Mouse (Mus musculus): ENCODE data around the gene Dennd5a. TPM values are rescaled to one million over a fixed set of nuclear protein-coding genes. Genes with fewer than 3 reads are reported as not detected.

The Dennd5a gene
- total and polyA plus RNA-seq, 2 experiments = 24.1 to 26.2 TPM

- no peak for DNase-seq (ENCODE audit: extremely low read depth, low read depth, low spot score)
- no CpG with 5 or more reads among the region's 2 CpGs for WGBS
- H3K27ac ChIP-seq (replicated peaks; ENCODE audit: insufficient read depth, low read depth, low read length) = no peak overlapping the region
- no peak overlapping the region for H3K4me3 ChIP-seq (ENCODE audit: insufficient read depth, low read depth, low read length)
- peaks cover 8% of the 10 kb centered on the region for H3K36me3 ChIP-seq (ENCODE audit: control insufficient read depth, insufficient read depth, low read length)
- H3K27me3 ChIP-seq (ENCODE audit: control insufficient read depth, insufficient read depth, low read length) = no peaks in the 10 kb centered on the region
- no peak for TF ChIP-seq POLR2A (IDR thresholded peaks at IDR 0.05; ENCODE audit: extremely low read depth, insufficient read depth, low read length)
- TF ChIP-seq CTCF (IDR thresholded peaks at IDR 0.05; ENCODE audit: low read depth, low read length) = no peak
- no peak overlapping the region for H3K9ac ChIP-seq (ENCODE audit: low read depth, low read length)
- H3K79me2 ChIP-seq (ENCODE audit: control insufficient read depth, insufficient read depth, low read length) = no peaks in the 10 kb centered on the region
- H3K4me1 ChIP-seq (ENCODE audit: control insufficient read depth, insufficient read depth, low read length) = 0 out of 2 replicates have a peak, but pooled peaks cover 2% of the 10 kb centered on the region
Measured at GRCm38 (mm10) chr7:109968924-109969450, 8.7 kb upstream of the Dennd5a start.

DNA sequence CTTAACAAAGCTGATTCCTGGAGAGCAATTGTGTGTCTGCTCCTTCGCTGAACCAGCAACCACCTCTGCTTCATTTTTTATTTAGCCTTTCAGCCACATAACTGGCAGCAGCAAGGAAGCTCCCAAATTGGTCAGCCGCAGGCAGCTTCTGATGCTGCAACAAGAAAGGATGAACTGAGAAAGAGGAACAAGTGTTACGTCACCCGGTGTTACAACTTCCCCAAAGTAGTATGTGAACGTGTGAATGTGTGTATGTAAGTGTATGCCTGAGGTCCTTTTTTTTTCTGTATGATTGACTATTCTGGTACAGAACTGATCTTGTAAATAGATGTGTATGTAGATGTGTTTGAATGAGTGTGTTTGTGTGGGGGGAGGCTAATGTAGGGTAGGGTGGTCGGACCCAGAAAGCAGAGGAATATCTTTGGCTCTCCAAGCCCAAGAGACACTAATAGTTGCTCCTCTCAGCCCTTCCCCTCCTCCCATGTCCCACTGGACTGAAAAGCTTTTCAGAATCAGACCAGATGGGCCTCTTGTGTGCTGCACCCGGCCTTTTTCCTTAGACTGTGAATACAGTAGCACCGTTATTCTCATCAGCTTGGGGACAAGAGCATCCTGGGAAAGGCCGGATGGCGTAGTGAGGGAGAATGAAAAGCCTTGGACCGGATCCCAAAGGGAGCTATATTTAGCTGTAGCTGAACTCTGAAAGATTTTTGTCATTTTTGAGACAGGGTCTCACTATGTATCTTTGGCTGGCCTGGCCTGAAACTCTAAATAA lies 7.7 kb upstream of the Dennd5a start:
- Histone ChIP-seq H3K36me3 (ENCODE audit: control insufficient read depth, insufficient read depth, low read length) (peaks cover 6% of the 10 kb centered on the region), H3K27ac (replicated peaks; ENCODE audit: insufficient read depth, low read depth, low read length) (no peak overlapping the region), H3K4me1 (ENCODE audit: control insufficient read depth, insufficient read depth, low read length) (0 out of 2 replicates have a peak, but pooled peaks cover 2% of the 10 kb centered on the region), H3K27me3 (ENCODE audit: control insufficient read depth, insufficient read depth, low read length) (no peaks in the 10 kb centered on the region), H3K9ac (ENCODE audit: low read depth, low read length) (no peak overlapping the region), H3K79me2 (ENCODE audit: control insufficient read depth, insufficient read depth, low read length) (no peaks in the 10 kb centered on the region), H3K4me3 (ENCODE audit: insufficient read depth, low read depth, low read length) (no peak overlapping the region)
- TF ChIP-seq POLR2A (IDR thresholded peaks at IDR 0.05; ENCODE audit: extremely low read depth, insufficient read depth, low read length) (no peak), CTCF (IDR thresholded peaks at IDR 0.05; ENCODE audit: low read depth, low read length) (no peak)
- WGBS = 80% methylated on average over 11 of the region's 11 CpGs
- no peak for DNase-seq (ENCODE audit: extremely low read depth, low read depth, low spot score)

DNA sequence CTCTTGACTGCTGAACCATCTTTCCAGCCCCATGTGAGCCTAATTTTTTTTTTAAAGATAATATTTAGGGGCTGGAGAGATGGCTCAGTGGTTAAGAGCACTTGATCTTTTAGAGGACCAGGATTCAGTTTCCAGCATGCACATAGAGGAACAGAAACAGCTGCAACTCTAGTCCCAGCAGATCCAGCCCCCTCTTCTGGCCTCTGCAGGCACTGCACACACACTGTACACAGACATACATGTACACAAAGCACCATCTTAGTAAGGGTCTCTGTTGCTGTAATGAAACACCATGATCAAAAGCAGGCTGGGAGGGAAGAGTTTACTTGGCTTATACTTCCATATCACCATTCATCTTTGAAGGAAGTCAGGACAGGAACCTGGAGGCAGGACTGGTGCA lies 5.4 kb upstream of the Dennd5a start:
- Histone ChIP-seq H3K4me1 (ENCODE audit: control insufficient read depth, insufficient read depth, low read length) (0 out of 2 replicates have a peak, but pooled peaks cover 2% of the 10 kb centered on the region), H3K79me2 (ENCODE audit: control insufficient read depth, insufficient read depth, low read length) (no peaks in the 10 kb centered on the region), H3K36me3 (ENCODE audit: control insufficient read depth, insufficient read depth, low read length) (no peaks in the 10 kb centered on the region), H3K27me3 (ENCODE audit: control insufficient read depth, insufficient read depth, low read length) (no peaks in the 10 kb centered on the region), H3K9ac (ENCODE audit: low read depth, low read length) (no peak overlapping the region), H3K27ac (replicated peaks; ENCODE audit: insufficient read depth, low read depth, low read length) (no peak overlapping the region), H3K4me3 (ENCODE audit: insufficient read depth, low read depth, low read length) (no peak overlapping the region)
- no peak for TF ChIP-seq CTCF (IDR thresholded peaks at IDR 0.05; ENCODE audit: low read depth, low read length)
- no peak for TF ChIP-seq POLR2A (IDR thresholded peaks at IDR 0.05; ENCODE audit: extremely low read depth, insufficient read depth, low read length)
- DNase-seq (ENCODE audit: extremely low read depth, low read depth, low spot score) = no peak

GRCm38 (mm10) chr7:109963707-109964106 lies 3.4 kb upstream of the Dennd5a start:
- WGBS = 97% methylated on average over 4 of the region's 4 CpGs
- no peak overlapping the region for H3K9ac ChIP-seq (ENCODE audit: low read depth, low read length)
- TF ChIP-seq CTCF (IDR thresholded peaks at IDR 0.05; ENCODE audit: low read depth, low read length) = no peak

GRCm38 (mm10) chr7:109962596-109962995 lies 2.3 kb upstream of the Dennd5a start:
- Histone ChIP-seq H3K79me2 (ENCODE audit: control insufficient read depth, insufficient read depth, low read length) (no peaks in the 10 kb centered on the region; the same call in 1 of the 2 replicates), H3K27ac (replicated peaks; ENCODE audit: insufficient read depth, low read depth, low read length) (no peak overlapping the region), H3K4me3 (ENCODE audit: insufficient read depth, low read depth, low read length) (no peak overlapping the region), H3K4me1 (ENCODE audit: control insufficient read depth, insufficient read depth, low read length) (peaks cover 9% of the 10 kb centered on the region; the same call in 1 of the 2 replicates), H3K9ac (ENCODE audit: low read depth, low read length) (no peak overlapping the region), H3K36me3 (ENCODE audit: control insufficient read depth, insufficient read depth, low read length) (no peaks in the 10 kb centered on the region), H3K27me3 (ENCODE audit: control insufficient read depth, insufficient read depth, low read length) (no peaks in the 10 kb centered on the region)
- TF ChIP-seq CTCF (IDR thresholded peaks at IDR 0.05; ENCODE audit: low read depth, low read length) (no peak), POLR2A (IDR thresholded peaks at IDR 0.05; ENCODE audit: extremely low read depth, insufficient read depth, low read length) (no peak)
- WGBS = 83% methylated on average over 4 of the region's 4 CpGs
- no peak for DNase-seq (ENCODE audit: extremely low read depth, low read depth, low spot score)

More at GRCm38 (mm10) chr7:109963707-109964106, 3.4 kb upstream of the Dennd5a start:
- H3K27me3 ChIP-seq (ENCODE audit: control insufficient read depth, insufficient read depth, low read length) = no peaks in the 10 kb centered on the region
- H3K27ac ChIP-seq (replicated peaks; ENCODE audit: insufficient read depth, low read depth, low read length) = no peak overlapping the region
- no peak for DNase-seq (ENCODE audit: extremely low read depth, low read depth, low spot score)
- H3K4me3 ChIP-seq (ENCODE audit: insufficient read depth, low read depth, low read length) = no peak overlapping the region
- no peaks in the 10 kb centered on the region for H3K79me2 ChIP-seq (ENCODE audit: control insufficient read depth, insufficient read depth, low read length)
- no peaks in the 10 kb centered on the region for H3K36me3 ChIP-seq (ENCODE audit: control insufficient read depth, insufficient read depth, low read length)
- H3K4me1 ChIP-seq (ENCODE audit: control insufficient read depth, insufficient read depth, low read length) = peaks cover 3% of the 10 kb centered on the region; the same call in 1 of the 2 replicates

GRCm38 (mm10) chr7:109961570-109961969 lies 1.3 kb upstream of the Dennd5a start:
- DNase-seq (ENCODE audit: extremely low read depth, low read depth, low spot score) = no peak
- Histone ChIP-seq H3K79me2 (ENCODE audit: control insufficient read depth, insufficient read depth, low read length) (no peaks in the 10 kb centered on the region; the same call in 1 of the 2 replicates), H3K4me1 (ENCODE audit: control insufficient read depth, insufficient read depth, low read length) (peaks cover 11% of the 10 kb centered on the region; the same call in 1 of the 2 replicates), H3K27me3 (ENCODE audit: control insufficient read depth, insufficient read depth, low read length) (no peaks in the 10 kb centered on the region), H3K9ac (ENCODE audit: low read depth, low read length) (no peak overlapping the region), H3K27ac (replicated peaks; ENCODE audit: insufficient read depth, low read depth, low read length) (no peak overlapping the region), H3K4me3 (ENCODE audit: insufficient read depth, low read depth, low read length) (no peak overlapping the region), H3K36me3 (ENCODE audit: control insufficient read depth, insufficient read depth, low read length) (no peaks in the 10 kb centered on the region)
- WGBS = 93% methylated on average over 2 of the region's 2 CpGs
- TF ChIP-seq POLR2A (IDR thresholded peaks at IDR 0.05; ENCODE audit: extremely low read depth, insufficient read depth, low read length) (no peak), CTCF (IDR thresholded peaks at IDR 0.05; ENCODE audit: low read depth, low read length) (no peak)

Data from liver, adult 2 months (tissue).